Mouse (Mus musculus) adrenal gland, adult 8-10 months (tissue): ENCODE measurements around the gene Shtn1. TPM values are rescaled to one million over a fixed set of nuclear protein-coding genes. Genes with fewer than 3 reads are reported as not detected.
A peak's percentile ranks its signal among the peaks of the same experiment; 100 is the strongest.

Experiments used
- DNase-seq: peaks from one replicate; pipeline ENCODE4 v3.0.0; 2022
- total RNA-seq, 4 experiments: library from RNA; stranded (reverse); gene quantifications; 2 replicates each; pipeline ENCODE4 v1.2.4; 2022

The Shtn1 gene
- total RNA-seq, 4 experiments from 2014 or later, result 18.8 to 31.5 (median 25.7) TPM

DNA sequence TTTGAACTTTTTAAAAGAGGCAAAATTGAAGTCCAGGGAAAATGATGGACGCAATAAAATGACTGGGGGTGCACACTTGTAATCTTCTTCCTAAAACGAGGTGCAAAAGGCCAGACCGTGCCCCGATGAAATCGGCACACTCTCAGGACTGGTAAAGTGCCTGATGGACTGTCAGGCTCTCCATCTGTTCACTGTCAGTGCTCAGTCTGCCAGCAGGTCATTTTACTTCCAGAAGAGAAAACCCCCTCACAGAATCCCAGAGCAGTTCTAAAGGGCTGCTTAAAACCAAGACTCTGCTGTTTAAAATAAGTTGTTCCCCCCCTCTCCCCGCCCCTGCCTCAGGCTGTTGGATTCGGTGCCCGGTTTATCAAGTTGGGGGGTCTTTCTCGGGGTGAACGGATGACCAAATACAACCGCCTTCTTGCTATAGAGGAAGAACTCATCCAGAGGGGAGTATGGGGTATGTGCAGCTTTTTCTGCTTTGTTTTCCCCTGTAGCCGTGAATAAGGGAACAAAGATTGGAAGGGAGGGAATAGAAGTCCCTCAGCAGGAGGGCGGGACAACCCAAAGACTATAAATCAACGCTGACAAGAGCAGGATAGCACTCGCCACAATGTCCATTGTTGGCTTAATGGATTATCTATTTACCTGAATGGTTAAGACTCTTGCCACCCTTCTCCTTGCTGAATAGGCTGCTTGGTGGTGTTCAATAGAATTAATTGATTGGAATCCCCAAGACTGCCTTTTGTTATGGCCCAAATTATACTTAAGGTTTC lies 107.0 kb downstream of the Shtn1 start:
- no peak for DNase-seq

DNA sequence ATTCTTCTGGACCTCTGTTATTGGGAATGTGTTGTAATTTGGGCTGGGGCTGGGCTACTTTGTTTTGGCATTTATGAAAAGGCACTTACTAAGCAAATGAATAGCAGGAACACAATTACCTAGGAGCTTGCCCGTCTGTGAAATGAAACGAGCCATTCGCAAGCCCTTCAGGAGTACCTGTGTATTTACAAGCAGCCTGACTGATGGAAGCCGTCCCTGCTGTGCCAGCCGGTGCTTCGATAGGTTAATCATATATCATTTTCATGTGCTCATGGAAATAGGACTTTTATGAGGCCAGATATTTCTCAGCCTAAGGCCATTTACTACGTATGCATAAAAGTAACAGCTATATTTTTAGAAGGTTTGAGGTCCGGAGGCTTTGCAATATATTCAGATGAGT lies 112.9 kb downstream of the Shtn1 start:
- DNase-seq, result no peak

DNA sequence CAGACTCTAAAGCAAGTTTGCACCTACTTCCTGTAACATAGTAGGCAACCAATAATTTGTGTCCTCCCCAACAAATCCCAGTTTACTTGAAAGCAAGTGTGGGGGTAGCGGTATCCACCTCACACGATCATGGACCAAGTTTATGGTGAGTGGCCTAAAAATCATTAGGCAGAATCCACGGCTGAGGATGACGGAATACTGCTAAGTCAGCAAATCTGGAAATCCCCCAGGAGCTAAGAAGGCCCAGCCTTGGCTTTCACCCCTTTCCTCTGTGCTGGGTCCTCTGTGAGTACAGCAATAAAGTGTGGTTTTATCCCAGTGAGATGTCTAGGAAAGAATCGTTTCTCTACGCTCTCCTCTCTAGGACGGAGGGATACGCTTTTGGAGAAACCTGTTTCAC lies 121.1 kb downstream of the Shtn1 start:
- no peak for DNase-seq

DNA sequence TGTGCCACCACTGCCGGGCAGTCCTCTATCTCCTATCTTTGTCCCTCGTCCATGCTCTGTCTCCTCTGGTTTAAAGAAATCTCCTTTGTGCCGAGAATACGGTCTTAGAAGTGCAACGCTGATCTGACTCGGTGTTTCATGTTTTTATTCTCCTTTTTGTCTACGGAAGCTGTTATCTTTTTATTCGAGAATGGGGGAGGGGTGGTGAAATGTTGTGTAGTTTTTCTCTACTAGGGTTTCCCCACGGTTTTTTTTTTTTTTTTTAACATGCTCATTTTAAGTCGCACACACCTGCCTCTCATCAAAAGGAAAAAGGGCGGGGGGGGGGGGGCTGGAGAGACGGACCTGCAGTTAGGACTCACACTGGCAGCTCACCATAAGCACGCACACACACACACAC lies 123.7 kb downstream of the Shtn1 start:
- no peak for DNase-seq

DNA sequence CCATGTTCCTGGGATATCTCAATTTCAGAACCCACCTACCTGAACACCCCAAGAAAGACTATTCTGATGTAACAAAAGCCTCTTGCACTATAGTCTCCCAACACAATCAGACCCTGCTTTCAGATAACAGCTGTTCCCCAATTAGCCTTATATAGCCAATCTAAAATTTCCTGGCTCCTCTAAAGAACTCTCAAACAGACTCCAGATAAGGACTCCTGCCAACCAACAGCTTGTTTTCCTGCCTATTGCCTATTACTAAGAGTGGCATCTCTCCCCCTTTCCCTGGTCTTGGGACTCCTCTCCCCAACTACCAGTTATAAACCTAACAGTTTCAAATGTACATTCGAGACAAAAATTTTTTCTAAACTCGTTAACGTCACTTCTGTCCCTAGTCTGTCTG lies 124.4 kb downstream of the Shtn1 start:
- no peak for DNase-seq

DNA sequence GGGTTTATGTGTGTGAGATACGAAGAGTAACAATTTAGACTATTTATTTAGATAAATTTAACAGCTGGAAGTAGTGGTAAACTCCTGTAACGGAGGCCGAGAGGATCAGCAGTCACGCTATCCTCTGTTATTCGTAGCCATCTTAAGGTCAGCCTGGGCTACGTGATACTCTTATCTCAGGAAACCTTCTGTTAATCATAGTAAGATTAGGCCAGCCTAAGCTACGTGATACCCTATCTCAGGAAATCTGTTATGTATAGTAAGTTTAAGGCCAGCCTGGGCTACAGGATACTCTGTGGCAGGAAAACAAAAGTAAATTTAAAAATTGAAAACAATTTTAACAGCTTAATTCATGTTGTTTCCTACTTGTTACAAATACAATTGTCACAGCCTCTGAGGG lies 129.9 kb downstream of the Shtn1 start:
- DNase-seq, result no peak

DNA sequence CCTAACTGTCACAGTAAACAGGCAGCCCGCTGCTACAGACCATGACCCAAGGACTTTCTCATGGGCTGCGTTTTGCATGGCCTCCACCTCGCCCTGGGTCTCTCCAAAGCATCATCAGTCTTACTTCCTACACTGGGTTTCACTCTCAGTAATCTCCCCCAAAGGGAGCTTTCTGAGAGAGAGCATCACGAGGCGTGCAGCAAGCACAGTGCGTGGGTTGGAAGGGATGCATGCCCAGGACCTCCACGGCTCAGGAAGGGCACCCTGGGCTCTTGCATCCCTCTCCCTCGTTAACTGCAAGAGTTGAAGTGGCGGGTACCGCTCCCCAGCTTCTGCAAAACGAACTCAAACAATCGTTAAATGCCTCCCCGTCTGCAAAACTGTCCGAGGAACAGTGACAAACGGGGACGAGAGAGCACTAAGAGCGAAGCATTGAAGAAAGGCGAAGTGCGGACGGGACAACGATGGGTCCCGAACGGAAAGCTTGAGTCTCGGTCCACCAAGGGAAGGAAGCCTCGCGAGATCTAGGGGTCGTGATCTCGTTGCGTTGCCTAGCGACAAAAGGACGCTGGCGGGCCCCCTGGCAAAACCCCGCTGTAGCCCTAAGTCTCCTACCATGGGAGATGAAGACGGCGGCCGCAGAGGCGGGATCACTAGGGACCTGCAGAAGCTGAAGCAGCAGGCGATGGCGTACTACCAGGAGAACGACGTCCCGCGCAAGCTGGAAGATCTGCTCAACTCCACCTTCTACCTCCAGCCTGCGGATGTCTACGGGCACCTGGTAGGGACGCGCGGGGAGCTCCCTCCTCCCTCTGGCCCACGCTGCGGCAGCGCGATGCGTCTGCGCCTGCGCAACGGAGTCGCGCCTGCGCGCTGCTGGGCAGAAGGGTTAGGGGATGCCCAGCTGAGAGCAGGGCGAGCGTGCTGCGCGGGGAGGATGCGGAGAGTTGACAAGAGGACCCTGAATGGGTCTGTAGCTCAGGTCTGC lies 132.8 kb downstream of the Shtn1 start, which contains the start of the genes Eno4 and Hspa12a:
TSS of gene Eno4 (plus strand) at position 585 of the 988 bp plus-strand sequence.
TSS of gene Hspa12a (minus strand) at position 814 of the 988 bp plus-strand sequence.
- peak; percentile 89 for DNase-seq

DNA sequence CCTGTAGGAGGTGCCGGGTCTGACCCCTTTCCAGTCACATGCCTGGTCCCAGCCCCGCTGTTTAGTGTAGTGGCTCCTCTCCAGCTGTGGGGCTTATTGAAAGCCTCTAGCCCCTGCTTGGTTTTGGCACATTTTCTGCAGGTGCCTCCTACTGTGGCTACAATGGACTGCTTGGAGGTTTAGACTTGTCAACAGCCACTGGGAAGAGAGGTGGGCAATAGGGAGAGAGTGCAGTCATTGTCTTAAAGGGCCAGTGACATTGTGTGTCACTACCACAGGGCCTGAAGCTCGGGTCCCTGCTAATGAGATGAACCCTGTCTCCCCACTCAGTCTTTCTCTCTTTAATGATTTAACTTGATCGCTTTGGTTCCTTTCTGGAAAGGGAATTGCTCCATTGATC lies 142.8 kb downstream of the Shtn1 start:
- no peak for DNase-seq

DNA sequence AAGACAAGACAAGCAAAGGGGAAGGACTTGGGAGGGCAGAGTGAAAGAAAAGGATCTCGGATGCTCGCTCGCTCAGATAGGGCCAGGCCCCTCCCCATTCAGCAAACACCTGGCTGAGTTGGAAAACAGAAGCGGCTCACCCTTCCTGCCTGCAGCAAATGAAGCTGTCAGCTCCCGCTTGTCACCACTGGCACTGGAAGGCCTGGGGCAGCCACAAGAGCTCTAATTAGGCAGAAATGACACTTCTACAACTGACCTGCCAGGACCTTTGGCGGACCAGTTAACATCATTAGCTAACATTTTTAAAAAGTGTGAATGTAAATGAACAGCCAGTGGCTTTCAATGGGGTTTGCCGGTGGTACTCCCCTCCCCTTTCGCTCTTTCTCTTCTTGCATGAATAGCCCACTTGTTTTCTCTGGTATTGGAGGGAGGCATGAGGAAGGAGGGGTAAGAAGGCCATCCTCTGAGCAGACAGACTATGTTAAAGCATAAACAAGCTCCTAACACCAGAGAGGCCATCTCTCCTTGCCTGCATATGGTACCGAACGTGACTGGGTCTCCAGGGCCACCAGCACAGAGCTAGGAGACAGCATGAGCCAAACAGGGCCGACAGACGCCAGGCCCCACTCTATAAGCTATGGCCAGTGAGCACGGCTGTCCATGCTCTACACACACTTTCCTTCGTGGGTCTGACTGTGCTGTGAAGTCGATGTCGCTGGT lies 144.7 kb downstream of the Shtn1 start:
- no peak for DNase-seq

Other genes starting within 250 kb of the Shtn1 start
- under 1 TPM; 0.24 to 0.71 (median 0.29) TPM for gene Eno4, start 132.7 kb downstream of the Shtn1 start, total RNA-seq
- gene Hspa12a, start 132.4 kb downstream of the Shtn1 start, total RNA-seq, result 100 to 1,000 TPM in 3 of 4 experiments, 10 to 100 TPM in 1; 90.2 to 190 (median 131) TPM
- gene Vax1, start 94.0 kb upstream of the Shtn1 start, total RNA-seq, result not detected
- not detected for gene Kcnk18, start 143.1 kb upstream of the Shtn1 start, total RNA-seq
- gene Slc18a2, start 184.8 kb upstream of the Shtn1 start, total RNA-seq, result 10 to 100 TPM; 15.3 to 29.0 (median 22.7) TPM
- 100 to 1,000 TPM; 398 to 666 (median 560) TPM for gene Rps12-ps3, start 246.2 kb upstream of the Shtn1 start, total RNA-seq